Mouse (Mus musculus) C2C12 (cell line): ENCODE results near the gene Mymx.

Source experiments
- CEBPB ChIP-seq: IDR thresholded peaks from one replicate; pipeline ENCODE4 v1.6.1; 2011; ENCODE audit warnings: low read depth, mild to moderate bottlenecking, control low read depth, moderate library complexity
- CTCF ChIP-seq: IDR thresholded peaks from one replicate; pipeline ENCODE4 v1.5.1; 2011; ENCODE audit not compliant: control insufficient read depth, insufficient read depth, insufficient read length
- FOSL1 ChIP-seq: IDR thresholded peaks from one replicate; pipeline ENCODE4 v1.8.0; 2011; ENCODE audit warnings: mild to moderate bottlenecking, low read length; ENCODE audit not compliant: poor library complexity, insufficient read depth, severe bottlenecking
- MAX ChIP-seq: IDR thresholded peaks from one replicate; pipeline ENCODE4 v1.6.1; 2011; ENCODE audit warnings: mild to moderate bottlenecking, control low read depth
- MYOD1 ChIP-seq: IDR thresholded peaks from one replicate; pipeline ENCODE4 v1.6.1; 2011; ENCODE audit warnings: low read depth; ENCODE audit not compliant: control insufficient read depth, insufficient read length
- MYOG ChIP-seq: IDR thresholded peaks from one replicate; pipeline ENCODE4 v1.6.1; 2011; ENCODE audit not compliant: control insufficient read depth, insufficient read length; ENCODE audit errors: extremely low read depth
- USF1 ChIP-seq: IDR thresholded peaks from one replicate; pipeline ENCODE4 v1.6.1; 2011; ENCODE audit warnings: low read depth, mild to moderate bottlenecking, control low read depth, moderate library complexity

DNA sequence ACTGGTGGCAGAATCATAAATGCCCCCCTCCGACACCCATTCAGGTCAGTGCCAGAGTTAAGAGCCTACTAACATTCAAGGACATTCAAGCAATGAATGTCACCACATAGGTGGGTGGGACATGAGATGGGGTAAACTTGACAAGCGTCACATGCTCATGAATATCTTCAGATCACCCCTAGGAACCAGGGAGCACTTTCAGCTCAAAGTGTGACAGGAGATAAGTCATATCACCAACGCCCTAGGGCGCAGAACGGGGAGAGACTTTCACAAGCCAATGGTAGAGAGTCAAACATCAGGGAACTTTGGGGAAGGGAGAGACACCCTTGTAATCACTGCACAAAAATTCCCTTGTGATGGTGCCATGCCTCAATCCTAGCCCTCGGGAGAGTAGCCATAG lies 19.7 kb downstream of the Mymx start:
- TF ChIP-seq CTCF (no peak), CEBPB (no peak), MAX (no peak), MYOG (no peak), USF1 (no peak), MYOD1 (no peak), FOSL1 (no peak)
